9 mouse cellular contexts compared by ENCODE assay signal in genomic region chr3:34663701-34664635, GRCm38 (mm10). TPM values are rescaled to one million over a fixed set of nuclear protein-coding genes. Genes with fewer than 3 reads are reported as not detected.
A peak's percentile ranks its signal among the peaks of the same experiment; 100 is the strongest.
DNase-seq lines count a peak whose midpoint lies in the region; ATAC-seq and TF ChIP-seq lines count a peak whose summit lies in the region.
"Had no signal": no experiment of that assay in that cellular context is flagged by ENCODE, and none has a peak within 500 bp of the region (broad histone marks: within the 10 kb centered on the region; RNA-seq: fewer than 3 reads in every experiment).

No protein-coding gene starts in this region.

- no peak for DNase-seq in heart, embryonic 10.5 days (ENCODE audit: low spot score)
- no peak for DNase-seq in heart, postnatal 25 days (ENCODE audit: low spot score)
- DNase-seq in Patski (ENCODE audit: low read depth, low spot score): no peak
- DNase-seq in urinary bladder, postnatal 25 days (ENCODE audit: low spot score): no peak

- peak; percentile 19 for ATAC-seq in Patski
- ATAC-seq in forebrain, embryonic 15.5 days (replicated peaks): peak; percentile 65
- no peak for ATAC-seq in liver, embryonic 12.5 days
- ATAC-seq in stomach, embryonic 14.5 days (ENCODE audit: insufficient number of reproducible peaks, insufficient read depth, low FRiP score, low read depth): peak; percentile 46; the same call in 1 of the 2 replicates
- ATAC-seq in erythroblast, adult 5-6 weeks (replicated peaks; ENCODE audit: low FRiP score, poor library complexity, severe bottlenecking): no peak

- intact Hi-C loops in heart, postnatal 25 days (cut with DNase I): no loop called here

- H3K9me3 ChIP-seq in heart, embryonic 10.5 days: no peaks in the 10 kb centered on the region
- no peaks in the 10 kb centered on the region for H3K9me3 ChIP-seq in forebrain, embryonic 15.5 days
- H3K9me3 ChIP-seq in liver, embryonic 12.5 days (replicated peaks): no peaks in the 10 kb centered on the region
- H3K9me3 ChIP-seq in stomach, embryonic 14.5 days (ENCODE audit: control insufficient read depth, low read depth, low read length): no peaks in the 10 kb centered on the region

- TF ChIP-seq CTCF in Patski (IDR thresholded peaks at IDR 0.05): no peak

- H3K27me3 ChIP-seq in heart, embryonic 10.5 days (ENCODE audit: insufficient read depth, poor library complexity, severe bottlenecking): peaks cover 98% of the 10 kb centered on the region
- peaks cover 79% of the 10 kb centered on the region for H3K27me3 ChIP-seq in Patski
- no peaks in the 10 kb centered on the region for H3K27me3 ChIP-seq in forebrain, embryonic 15.5 days
- peaks cover 99% of the 10 kb centered on the region for H3K27me3 ChIP-seq in liver, embryonic 12.5 days (replicated peaks)
- H3K27me3 ChIP-seq in stomach, embryonic 14.5 days (ENCODE audit: control insufficient read depth, insufficient read depth, low read length): peaks cover 30% of the 10 kb centered on the region
- H3K27me3 ChIP-seq: CH12.LX had no signal

- CTCF ChIA-PET in Patski (lab: Charles Lee): no interaction called here

- H3K4me1 ChIP-seq in heart, embryonic 10.5 days: peaks cover 20% of the 10 kb centered on the region
- H3K4me1 ChIP-seq in forebrain, embryonic 15.5 days: peaks cover 86% of the 10 kb centered on the region
- peaks cover 9% of the 10 kb centered on the region for H3K4me1 ChIP-seq in liver, embryonic 12.5 days
- peaks cover 5% of the 10 kb centered on the region; the same call in 1 of the 2 replicates for H3K4me1 ChIP-seq in stomach, embryonic 14.5 days (ENCODE audit: control insufficient read depth, insufficient read depth, low read length)

- peak overlapping the region; percentile 50 for H3K4me3 ChIP-seq in heart, embryonic 10.5 days
- H3K4me3 ChIP-seq in forebrain, embryonic 15.5 days: peak overlapping the region; percentile 44
- H3K4me3 ChIP-seq in liver, embryonic 12.5 days: peak overlapping the region; percentile 35
- H3K4me3 ChIP-seq in stomach, embryonic 14.5 days (ENCODE audit: low read depth, low read length): peak overlapping the region; percentile 31

- H3K36me3 ChIP-seq in heart, embryonic 10.5 days: no peaks in the 10 kb centered on the region
- no peaks in the 10 kb centered on the region for H3K36me3 ChIP-seq in forebrain, embryonic 15.5 days
- H3K36me3 ChIP-seq in liver, embryonic 12.5 days: no peaks in the 10 kb centered on the region
- H3K36me3 ChIP-seq in stomach, embryonic 14.5 days (ENCODE audit: control insufficient read depth, insufficient read depth, low read length): no peaks in the 10 kb centered on the region

- WGBS in heart, embryonic 10.5 days: under 1% methylated on average over 58 of the region's 58 CpGs
- WGBS in forebrain, embryonic 15.5 days: under 1% methylated on average over 58 of the region's 58 CpGs
- WGBS in liver, embryonic 12.5 days (ENCODE audit: insufficient replicate concordance): 2% methylated on average over 58 of the region's 58 CpGs
- WGBS in stomach, embryonic 14.5 days: 1% methylated on average over 58 of the region's 58 CpGs

- H3K27ac ChIP-seq in heart, embryonic 10.5 days: no peak overlapping the region
- peak overlapping the region; percentile 97 for H3K27ac ChIP-seq in forebrain, embryonic 15.5 days (replicated peaks)
- no peak overlapping the region for H3K27ac ChIP-seq in liver, embryonic 12.5 days
- peak overlapping the region; percentile 89 for H3K27ac ChIP-seq in stomach, embryonic 14.5 days (ENCODE audit: low read length)

- in situ Hi-C loops in Patski (cut with MboI; ENCODE audit: low pct_unique_long_range_greater_than_20kb): no loop called here

- POLR2A ChIA-PET in Patski (lab: Charles Lee): no interaction called here

- peak overlapping the region; percentile 91 for H3K4me2 ChIP-seq in forebrain, embryonic 15.5 days (replicated peaks)
- peak overlapping the region; percentile 45 for H3K4me2 ChIP-seq in liver, embryonic 12.5 days
- H3K4me2 ChIP-seq in stomach, embryonic 14.5 days (replicated peaks; ENCODE audit: low read depth, low read length): peak overlapping the region; percentile 51

- peak overlapping the region; percentile 62 for H3K9ac ChIP-seq in forebrain, embryonic 15.5 days (replicated peaks)
- H3K9ac ChIP-seq in liver, embryonic 12.5 days: no peak overlapping the region
- H3K9ac ChIP-seq in stomach, embryonic 14.5 days (replicated peaks; ENCODE audit: low read depth, low read length): no peak overlapping the region; the same call in 1 of the 2 replicates

RNA-seq across cellular contexts. Expression of gene Sox2, which starts 13.8 kb away (rescaled TPM):
- 0.20 and 0.77 TPM in 2 replicates for polyA plus RNA-seq in heart, embryonic 10.5 days (2016; fragmentation: Nextera tagmentation; extraction: Ambion mirVana)
- not detected for total RNA-seq in heart, postnatal 25 days (2021)
- polyA plus RNA-seq in Patski (2021): 0.17 TPM
- polyA plus RNA-seq in forebrain, embryonic 15.5 days (2015; fragmentation: Nextera tagmentation; extraction: Ambion mirVana): 39.7 and 42.3 TPM in 2 replicates
- polyA plus RNA-seq in liver, embryonic 12.5 days (2016; fragmentation: Nextera tagmentation; extraction: Ambion mirVana): not detected in 2 replicates
- 12.0 and 12.5 TPM in 2 replicates for polyA plus RNA-seq in stomach, embryonic 14.5 days (2014; fragmentation: Nextera tagmentation; extraction: Ambion mirVana)
- total RNA-seq in erythroblast, adult 5-6 weeks (2015; ENCODE audit: low replicate concordance): not detected in 2 replicates
- total RNA-seq in erythroblast, adult 5-6 weeks (2017; ENCODE audit: low replicate concordance): not detected in 2 replicates
- total RNA-seq: CH12.LX had no signal

Comparison
In these comparisons a context has a peak if more than half of its experiments do, and no peak if none do; other contexts are left out.
1. H3K27ac ChIP-seq: peak in forebrain, embryonic 15.5 days (single experiment) and stomach, embryonic 14.5 days (single experiment); none in heart, embryonic 10.5 days (single experiment) and liver, embryonic 12.5 days (single experiment).
2. ATAC-seq: peak in Patski (single experiment), forebrain, embryonic 15.5 days (single experiment) and stomach, embryonic 14.5 days (single experiment); none in liver, embryonic 12.5 days (single experiment) and erythroblast, adult 5-6 weeks (single experiment).
3. Peak in every context shown above with its lines, with median percentiles within 50 percentile points of each other: H3K4me3 ChIP-seq and H3K4me2 ChIP-seq.